Mouse (Mus musculus): ENCODE data around the gene Tmcc3.

DNA sequence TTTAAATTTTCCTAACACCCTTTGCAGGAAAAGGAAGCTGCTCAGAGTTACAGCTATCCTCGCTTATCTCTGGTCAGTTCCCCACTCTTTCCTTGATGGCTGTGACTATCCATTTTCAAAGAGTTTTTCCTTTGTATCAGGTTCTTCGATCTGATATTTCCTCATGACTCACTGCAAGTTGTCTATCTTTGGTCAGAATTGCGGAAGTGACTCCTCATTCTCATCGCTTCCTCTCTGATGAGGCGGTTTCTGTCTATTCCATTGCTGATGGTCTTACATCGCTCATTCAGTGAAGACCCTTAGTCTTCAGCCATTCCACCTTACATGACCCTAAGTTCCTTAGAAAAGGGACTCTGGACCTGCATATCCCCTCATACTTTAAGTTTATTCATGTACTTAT, 289.3 kb downstream of the Tmcc3 start:
- no peak for TF ChIP-seq CTCF (IDR thresholded peaks at IDR 0.05; ENCODE audit: low read depth, low read length)
- TF ChIP-seq POLR2A (IDR thresholded peaks at IDR 0.05; ENCODE audit: borderline replicate concordance, low read depth, low read length), result no peak

Data from bone marrow macrophage, adult 2 months (primary cell).